Mouse (Mus musculus) frontal cortex, postnatal 14 days (tissue): Measurements from ENCODE around the gene C1ql2.

Experiments
- DNase-seq, 2 experiments: peaks; one replicate each; pipeline ENCODE4 v3.0.0; 2022; ENCODE audit warnings: low spot score in 2 of 2

Gene C1ql2

DNA sequence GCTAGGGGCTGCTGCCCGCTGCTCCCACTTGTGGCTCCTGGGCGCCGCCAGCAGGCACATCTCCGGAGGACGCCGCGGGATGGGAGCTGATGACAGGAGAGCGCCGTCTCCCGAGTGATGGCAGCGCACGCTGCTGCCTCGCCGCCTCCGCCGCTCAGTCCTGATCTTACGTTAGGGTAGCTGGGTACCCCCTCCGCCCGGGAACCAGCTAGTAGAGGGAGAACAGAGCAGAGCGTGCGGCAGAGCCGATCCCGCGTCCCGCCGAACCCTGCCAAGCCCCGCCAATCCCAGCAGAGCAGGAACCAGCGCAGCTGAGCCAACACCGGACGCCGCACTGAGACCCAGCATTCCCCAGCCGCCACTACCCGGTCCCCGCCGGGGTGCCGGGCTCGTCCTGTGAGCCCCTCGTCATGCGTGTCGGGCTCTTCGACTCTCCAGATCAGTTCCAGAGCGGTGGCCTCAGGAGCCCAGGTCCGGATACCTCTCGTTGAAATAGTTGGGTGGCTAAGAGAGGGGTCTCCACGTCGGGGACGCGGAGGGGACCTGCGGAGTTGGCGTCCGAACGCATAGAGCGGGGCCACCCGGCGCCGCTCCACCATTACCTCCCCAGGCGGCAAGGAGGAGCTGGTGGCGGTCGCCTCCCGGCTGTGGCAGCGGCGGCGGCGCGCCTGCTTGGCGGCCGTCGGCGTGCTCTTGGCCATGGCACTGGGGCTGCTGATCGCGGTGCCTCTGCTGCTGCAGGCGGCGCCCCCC is at the start of gene C1ql2:
C1ql2 (plus strand) TSS at position 164 of the 753 bp plus-strand sequence.
- DNase-seq, result peak; percentile 26 to 34

DNA sequence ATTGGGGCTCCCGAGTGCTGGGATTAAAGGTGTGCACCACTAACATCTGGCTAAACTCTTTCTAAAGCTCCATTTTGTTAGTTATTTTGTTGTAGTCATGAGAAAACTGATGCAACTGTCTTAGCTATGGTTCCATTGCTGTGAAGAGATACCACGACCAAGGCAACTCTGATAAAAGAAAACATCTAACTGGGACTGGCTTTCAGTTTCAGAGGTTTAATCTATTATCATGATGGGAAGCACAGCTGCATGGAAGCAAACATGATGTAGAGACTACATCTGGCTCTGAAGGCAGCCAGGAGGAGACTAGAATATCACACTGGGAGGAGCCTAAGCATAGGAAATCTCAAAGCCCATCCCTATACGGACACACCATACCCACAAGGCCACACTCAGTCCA is 48.7 kb upstream of the C1ql2 start:
- no peak for DNase-seq

DNA sequence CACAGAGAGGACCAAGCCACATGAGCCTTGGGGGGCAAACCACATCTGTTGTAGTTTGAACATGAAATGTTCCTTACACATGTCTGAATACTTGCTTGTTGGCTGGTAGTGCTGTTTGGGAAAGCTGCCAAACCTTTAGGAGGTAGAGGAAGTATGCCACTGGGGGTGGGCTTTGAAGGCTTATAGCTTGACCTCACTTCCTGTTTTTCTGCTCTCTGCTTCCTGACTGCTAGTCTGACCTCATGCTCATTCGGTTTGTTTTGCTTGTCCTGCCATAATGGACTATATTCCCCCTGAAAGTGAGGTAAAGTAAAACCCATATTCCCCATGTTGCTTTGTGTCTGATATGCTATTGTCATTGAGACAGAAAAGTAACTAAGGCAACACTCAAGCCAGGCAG is 46.6 kb upstream of the C1ql2 start:
- DNase-seq, result no peak

DNA sequence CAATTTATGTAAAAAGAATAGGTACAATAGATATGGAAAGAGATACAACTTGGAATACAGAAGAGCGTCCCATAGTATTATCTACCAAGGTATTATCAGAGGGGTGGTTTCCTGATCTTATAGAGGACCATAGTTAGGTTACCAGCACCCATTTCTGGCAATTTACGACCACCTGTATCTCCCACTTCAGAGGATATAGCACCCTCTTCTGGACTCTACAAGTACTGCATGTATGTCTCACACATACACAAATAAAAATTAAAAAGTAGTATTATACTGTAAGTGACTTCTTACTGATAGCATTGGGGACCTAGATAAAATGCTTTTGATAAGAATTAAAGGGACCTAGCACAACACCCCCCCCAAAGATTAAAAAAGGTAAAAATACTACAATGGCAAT is 43.4 kb upstream of the C1ql2 start:
- DNase-seq, result no peak

DNA sequence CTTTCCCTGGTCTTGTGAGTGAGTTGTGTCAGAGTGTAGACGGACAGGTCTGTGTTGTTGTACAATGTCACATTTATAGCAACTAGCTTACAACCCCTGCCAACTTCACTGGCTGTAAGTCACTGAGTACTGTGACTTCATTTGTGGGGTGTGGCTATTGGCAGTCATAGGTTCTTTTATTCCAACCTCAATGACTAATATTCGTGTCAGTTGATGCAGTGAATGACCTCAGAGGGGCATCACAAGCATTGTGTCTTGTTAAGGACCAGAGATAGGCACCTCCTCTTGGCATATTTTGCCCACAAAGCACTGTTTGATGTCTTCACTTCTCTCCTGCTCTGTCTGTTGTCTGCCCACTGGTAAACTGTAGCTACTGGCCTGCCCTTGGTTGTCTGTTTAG is 34.6 kb upstream of the C1ql2 start:
- no peak for DNase-seq

DNA sequence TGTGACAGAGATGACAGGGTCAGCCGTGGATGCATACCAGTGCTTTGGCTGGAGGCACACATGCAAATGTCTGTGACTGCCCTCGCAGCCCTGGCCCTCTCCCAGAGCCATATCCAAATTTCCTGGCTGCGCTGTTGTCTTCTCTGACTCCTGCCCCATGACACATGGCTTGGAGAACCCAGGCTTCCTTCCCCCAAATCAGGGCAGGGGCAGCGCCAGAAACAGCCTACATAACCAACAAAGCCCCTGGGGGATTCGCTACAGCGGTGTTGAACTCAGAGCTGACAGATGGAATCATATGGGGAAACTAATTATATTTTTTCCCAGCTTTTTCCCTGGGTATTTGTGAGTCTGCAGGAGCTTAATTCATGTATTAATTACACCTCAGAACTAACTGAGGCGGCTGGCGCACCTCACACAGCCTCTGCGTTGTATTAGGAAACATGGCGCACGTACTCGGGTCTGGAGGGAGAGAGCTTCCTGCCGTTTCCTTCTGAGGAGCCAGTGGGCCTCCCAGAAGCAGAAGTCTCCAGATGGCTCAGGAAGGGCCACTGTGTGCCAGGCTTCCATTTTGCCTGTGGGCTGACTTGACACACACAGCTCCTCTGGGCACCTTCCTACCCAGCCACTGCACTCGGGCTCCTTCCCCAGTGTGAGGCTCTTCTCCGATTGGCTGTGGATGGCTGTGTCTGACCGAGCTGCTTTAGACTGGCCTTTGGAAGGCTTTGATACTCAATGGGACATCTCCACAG is 18.9 kb upstream of the C1ql2 start:
- no peak for DNase-seq

DNA sequence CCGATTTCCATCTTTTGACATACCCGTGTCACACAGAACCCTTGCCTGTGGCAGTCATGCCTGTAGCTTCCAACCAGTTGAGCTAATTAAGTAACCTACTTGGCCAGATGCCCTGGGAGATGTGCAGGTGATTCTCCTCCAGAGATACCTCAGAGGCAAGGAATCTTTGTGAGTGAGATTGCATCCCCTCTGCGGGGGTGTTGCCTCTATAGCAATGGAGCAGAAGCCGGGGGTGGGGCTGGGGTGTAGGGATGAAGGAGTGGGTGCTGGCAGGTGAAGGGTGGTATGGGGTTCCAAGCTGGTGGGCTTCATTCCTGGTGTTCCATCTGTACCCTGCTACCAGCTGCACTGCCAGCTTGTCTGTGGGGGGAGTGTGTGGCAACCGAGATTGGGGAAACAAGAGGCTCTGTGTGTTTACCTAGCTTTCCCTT is 17.2 kb upstream of the C1ql2 start:
- no peak for DNase-seq

DNA sequence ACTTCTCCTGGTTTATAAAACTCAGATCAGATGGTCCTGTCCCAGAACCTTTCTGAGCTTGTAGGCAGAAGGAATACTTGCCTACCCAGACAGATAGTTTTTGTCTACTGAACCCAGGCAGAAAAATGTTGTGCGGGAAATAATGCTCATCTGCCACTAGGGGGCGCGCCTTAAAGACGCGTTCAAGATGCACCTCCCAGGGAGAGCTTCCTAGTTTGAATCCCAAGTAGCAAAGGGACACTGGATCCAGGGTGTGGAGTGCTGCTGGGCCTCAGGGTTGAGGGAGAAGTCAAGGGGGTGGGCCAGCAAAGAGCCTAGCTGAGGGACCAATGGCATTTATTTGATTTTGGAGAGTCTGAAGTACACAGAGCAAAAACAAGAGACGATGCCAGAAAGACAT is 12.7 kb upstream of the C1ql2 start:
- peak in 1 of 2 experiments; percentile 41 for DNase-seq

DNA sequence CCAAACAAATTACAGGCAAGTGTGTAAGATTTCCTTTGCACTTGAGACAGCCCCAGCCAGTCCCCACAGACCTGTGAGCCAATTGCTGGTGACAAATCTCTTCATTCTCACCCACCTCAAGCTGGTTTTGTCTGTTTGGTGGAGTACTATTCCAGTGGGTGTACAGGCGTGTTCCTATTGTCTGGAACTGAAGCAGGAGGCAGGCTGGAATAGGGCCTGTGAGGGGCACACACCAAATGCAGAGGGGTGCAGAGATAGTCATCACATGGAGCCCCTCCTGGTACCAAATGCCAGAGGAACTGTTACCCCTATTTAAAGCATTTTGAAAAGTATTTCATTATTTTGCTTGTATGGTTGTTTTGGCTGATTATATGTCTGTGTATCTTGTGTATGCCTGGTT is 12.2 kb upstream of the C1ql2 start:
- DNase-seq, result no peak

DNA sequence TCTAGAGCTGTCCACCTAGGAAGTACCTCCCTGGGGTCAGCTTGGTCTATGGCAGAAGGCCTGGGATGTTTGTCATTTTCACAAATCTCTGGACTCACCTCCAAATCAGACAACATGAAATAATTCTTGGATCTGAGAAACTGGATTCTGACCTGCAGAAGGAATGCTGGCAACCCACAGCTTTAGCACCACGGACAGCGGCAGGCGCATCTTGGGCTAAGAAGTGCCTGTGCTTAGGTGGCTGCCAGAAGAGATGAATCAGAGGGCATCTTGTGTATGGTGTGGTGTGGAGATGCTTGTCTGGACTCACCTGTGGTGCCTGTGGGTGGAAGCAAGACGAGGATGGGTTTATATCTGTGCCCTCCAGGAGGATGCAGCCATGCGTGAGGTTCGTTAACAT is 8.5 kb upstream of the C1ql2 start:
- no peak for DNase-seq

DNA sequence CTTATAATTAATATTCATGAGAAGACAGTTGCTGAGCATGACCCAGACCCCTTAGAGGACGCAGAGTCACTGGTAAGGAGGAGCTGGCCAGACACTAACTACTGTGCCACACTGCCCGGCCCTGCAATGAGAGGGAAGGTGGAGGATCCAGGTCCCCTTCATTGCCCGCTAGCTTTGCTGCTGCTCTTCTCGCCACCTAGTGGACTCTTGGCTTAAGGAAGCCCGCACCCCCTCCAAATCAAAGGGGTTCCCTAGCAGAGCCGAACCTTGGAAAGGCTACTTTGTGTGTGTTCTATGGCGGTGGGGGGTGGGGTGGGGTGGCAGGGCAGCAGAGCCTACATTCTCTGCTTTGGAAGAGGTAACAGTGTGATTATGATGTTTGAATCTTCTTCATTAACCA is 2.4 kb upstream of the C1ql2 start:
- no peak for DNase-seq

DNA sequence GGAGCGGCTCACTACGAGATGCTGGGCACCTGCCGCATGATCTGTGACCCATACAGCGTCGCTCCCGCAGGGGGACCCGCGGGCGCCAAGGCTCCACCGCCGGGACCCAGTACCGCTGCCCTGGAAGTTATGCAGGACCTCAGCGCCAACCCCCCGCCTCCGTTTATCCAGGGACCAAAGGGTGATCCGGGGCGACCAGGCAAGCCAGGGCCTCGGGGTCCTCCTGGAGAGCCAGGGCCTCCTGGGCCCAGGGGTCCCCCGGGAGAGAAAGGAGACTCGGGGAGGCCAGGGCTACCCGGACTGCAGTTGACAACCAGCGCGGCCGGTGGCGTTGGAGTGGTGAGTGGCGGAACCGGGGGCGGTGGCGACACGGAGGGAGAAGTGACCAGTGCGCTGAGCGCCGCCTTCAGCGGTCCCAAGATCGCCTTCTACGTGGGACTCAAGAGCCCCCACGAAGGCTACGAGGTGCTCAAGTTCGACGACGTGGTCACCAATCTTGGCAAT is 842 bp downstream of the C1ql2 start:
- no peak for DNase-seq

DNA sequence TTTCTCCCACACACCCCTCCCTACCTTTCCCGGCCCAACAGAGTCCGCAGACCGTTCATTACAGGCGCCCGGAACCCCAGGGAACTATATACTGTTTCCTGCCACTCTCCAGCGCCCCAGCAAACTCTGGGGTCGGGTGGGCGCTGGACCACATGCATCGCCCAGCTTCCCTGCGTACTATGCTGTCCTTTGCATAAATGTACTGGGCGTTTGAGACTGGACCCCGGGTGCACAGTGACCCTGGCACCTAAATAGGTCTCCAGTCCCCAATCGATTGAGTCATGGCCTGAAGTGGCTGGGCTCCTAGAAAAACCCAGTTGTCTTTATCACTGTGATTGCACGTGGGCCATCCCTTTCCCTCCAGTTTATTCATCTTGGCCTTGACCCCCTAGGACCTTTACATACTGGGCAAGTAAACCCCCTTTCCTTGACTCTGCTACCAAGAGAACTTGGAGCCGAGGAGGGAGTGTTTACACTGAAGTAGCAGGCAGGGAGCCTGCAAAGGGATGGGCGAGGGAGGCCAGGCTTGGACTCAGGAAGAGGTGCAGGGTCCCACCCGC is 1.5 kb downstream of the C1ql2 start:
- DNase-seq, result no peak

DNA sequence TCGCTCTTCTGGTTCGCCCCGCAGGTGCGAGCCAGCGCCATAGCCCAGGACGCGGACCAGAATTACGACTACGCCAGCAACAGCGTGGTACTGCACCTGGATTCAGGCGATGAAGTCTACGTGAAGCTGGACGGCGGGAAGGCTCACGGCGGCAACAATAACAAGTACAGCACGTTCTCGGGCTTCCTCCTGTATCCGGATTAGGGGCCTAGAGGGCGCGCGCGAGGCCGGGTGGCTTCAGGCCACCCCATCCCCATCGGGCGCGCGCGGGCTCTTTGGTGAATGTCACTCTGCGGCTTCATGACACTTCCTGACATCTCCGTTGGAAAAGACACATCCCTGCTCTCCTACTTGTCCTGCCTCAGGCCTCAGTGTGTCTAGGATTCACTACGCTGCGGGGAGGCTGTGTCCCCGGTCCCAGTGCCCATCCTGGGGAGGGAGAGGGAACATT is 2.0 kb downstream of the C1ql2 start:
- DNase-seq, result peak in 1 of 2 experiments; percentile 9

DNA sequence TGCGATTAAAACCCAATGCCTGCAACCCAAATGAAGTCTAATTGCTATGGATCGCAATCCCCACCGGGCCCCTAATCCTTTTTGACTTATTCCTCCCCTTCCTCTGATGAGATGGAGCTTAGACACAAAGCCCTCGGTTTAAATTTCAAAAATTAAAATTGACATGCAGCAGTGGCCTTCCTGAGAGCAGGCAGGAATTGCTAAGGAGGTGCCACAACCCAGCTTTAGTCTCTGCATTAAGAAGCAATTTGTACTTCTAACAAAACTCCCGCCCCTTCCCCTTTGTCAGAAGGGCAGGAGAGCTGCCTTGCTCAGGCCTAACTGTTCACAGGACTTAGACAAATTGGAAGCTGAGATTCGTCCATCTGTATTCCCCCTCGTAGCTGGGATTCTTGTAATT is 4.6 kb downstream of the C1ql2 start:
- DNase-seq, result no peak

DNA sequence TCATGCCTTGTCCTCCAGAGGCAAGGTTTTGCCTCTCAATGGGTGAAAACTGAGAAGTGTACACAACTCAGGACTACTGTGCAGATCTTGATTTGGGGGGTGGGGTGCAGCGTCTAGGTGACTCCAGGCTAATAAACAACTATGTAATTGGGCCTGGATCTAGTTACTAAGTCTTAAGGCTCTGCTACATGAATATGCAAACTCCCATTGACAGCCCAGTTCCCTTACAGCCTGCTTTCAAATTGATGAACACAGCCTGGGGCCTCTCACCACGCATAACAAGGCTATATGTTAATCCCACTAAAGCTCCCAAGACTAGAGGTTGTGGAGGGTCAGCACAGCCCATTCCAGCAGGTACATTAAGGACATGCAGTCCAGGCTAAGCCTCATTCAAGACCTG is 14.0 kb downstream of the C1ql2 start:
- no peak for DNase-seq

DNA sequence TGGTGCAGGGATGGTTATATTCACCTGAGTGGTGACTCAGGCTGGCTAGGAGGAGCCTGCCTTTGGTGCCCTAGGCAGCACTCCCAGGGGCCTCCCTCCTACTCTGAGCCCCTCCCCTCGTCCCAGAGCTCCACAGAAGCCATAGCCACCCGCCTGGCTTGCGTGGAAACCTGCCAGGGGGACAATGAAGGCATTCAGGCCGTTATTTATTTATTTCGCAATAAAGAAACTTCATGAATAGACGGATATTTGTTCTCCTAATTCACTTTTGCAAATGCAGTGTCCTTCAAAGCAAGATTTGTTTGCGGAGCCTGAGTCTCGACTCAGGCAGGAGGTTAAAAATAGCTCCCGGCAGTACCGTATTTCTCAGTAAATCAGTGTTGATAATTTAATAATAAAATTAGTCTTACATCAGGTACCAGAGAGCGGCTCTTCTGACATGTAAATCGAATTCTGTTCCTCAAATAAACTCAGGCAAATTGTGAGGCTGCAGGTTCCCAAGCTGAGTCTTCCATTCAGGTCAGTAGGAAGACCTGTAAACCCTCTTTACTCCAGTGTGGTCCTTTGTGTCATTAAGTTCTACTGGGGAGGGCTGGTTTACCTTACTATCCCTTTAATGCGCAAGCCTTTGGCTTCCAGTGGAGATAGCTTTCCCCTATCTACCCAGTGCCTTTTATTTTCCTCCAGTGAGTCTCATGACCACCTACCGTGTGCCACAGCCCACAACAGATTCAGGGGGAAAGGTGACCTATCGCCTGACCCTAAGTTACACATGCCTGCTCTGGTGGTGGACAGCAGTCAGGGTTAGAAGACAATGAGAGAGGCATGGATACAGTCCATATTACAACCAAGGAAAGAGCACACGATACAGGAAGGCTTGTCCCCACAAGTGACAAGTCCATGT is 17.2 kb downstream of the C1ql2 start:
- peak; percentile 15 to 24 for DNase-seq

DNA sequence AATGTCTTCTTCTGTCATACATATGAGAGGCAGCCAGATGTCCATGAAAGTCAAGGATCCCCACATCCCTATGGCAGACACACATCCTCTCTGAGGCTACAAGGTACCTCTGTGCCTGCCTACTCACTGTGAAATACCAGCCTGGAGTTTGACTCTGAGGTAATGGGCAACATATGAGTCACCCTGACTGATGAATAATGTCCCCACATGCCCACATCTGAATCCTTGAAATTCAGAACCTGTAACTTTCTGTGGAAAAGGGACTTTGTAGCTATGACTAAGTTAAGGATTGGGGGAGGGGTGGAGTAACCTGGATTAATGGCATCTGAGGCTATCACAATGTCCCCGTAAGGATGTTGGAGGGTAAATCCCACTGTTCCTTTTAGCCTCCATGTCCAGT is 23.3 kb downstream of the C1ql2 start:
- no peak for DNase-seq

DNA sequence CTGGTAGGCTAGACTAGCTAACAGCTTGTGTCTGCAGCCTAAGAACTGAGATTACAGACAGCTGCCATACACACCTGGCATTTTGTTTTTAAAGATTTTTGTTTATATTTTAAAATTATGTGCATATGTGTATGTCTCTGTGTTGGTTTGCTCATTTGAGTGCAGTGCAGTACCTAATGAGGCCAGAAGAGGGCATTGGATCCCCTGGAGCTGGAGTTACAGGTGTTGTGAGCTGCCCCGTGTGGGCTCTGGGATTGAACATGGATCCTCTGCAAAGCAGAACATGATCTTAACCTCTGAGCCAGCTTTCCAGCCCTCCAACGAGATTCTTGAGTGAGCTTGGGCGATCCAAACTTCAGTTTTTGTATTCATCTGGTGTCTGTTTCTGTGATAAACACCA is 27.8 kb downstream of the C1ql2 start:
- no peak for DNase-seq

DNA sequence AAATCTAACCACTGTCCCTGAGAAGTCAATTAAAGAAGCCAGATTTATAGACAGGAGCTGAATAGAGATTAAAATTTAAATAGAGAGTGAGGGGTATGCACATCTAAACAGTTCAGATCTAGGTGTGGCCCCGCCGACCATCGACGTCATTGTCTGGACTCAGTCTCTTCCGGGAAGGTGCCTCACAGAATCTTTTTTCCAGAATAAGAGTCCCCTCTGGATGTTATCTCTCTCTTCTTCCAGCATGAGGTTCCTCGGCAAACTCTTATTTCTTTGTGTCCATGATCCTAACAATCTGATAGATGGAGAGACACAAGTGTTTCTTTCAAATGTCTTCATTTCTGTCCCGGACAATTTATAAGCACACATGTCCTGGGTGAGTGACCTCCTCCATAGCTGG is 33.7 kb downstream of the C1ql2 start:
- no peak for DNase-seq

DNA sequence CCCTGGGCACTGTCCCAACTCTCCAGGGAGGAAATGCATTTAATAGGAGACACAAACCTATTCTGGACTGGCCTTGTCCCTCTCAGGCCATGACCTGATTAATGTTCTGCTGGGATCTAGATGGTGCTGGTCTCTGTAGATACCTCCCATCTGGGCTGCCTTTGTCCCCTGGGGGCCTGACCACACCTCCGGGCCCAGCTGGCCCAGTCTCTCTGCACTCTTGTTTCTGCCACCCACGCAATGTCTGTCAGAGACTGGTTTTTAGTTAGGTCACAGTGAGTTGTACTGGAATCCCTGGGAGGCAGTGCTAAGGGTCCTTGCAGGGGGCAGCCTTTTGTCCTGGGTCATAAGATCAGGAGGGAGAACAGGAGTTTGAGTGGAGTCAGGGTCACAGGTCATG is 34.5 kb downstream of the C1ql2 start:
- DNase-seq, result no peak
